Mouse (Mus musculus) cerebellum, adult 2 months (tissue): ENCODE results near the gene Usp46. TPM values are rescaled to one million over a fixed set of nuclear protein-coding genes. Genes with fewer than 3 reads are reported as not detected.
A peak's percentile ranks its signal among the peaks of the same experiment; 100 is the strongest.

Experiments
- DNase-seq, 2 experiments: peaks; one replicate each; pipeline ENCODE4 v3.0.0; 2021
- H3K27ac ChIP-seq: fragments of 200-500 bp; 2 replicates; pipeline ENCODE4 v1.5.1; 2012; ENCODE audit warnings: low read length, control low read depth, inconsistent platforms; ENCODE audit not compliant: insufficient read depth
- H3K27me3 ChIP-seq: fragments of 200-500 bp; 2 replicates; pipeline ENCODE4 v1.6.1; 2012; ENCODE audit warnings: inconsistent platforms, mild to moderate bottlenecking, low read length, moderate library complexity; ENCODE audit not compliant: control insufficient read depth, insufficient read depth
- H3K4me1 ChIP-seq: fragments of 200-500 bp; 2 replicates; pipeline ENCODE4 v1.6.1; 2011; ENCODE audit warnings: low read length; ENCODE audit not compliant: control insufficient read depth, insufficient read depth
- H3K4me3 ChIP-seq: fragments of 200-500 bp; replicated peaks from 2 replicates; pipeline ENCODE3; 2011; ENCODE audit warnings: mild to moderate bottlenecking, low read depth, low read length, control low read depth; ENCODE audit not compliant: insufficient read depth
- CTCF ChIP-seq: fragments of 200-500 bp; IDR thresholded peaks from 2 replicates; pipeline ENCODE4 v1.5.1; 2011; ENCODE audit warnings: low read depth, mild to moderate bottlenecking, control low read depth, low read length, moderate library complexity, borderline replicate concordance; ENCODE audit not compliant: insufficient read depth
- POLR2A ChIP-seq: fragments of 200-500 bp; IDR thresholded peaks from 2 replicates; pipeline ENCODE4 v1.6.1; 2011; ENCODE audit warnings: low read length, control low read depth, borderline replicate concordance; ENCODE audit not compliant: insufficient read depth
- WGBS: fragments of 180-500 bp; shearing (Covaris S2); methylation state at CpG from one replicate; pipeline ENCODE4 v1.1.7; 2018; 5-methylcytosine and 5-hydroxymethylcytosine counted together
- polyA plus RNA-seq: library from polyadenylated mRNA; depleted of rRNA; stranded (reverse); fragments of >200 nt; gene quantifications from 2 replicates; pipeline ENCODE4 v1.2.3, GENCODE M21; 2012

Gene Usp46
- polyA plus RNA-seq, 1 experiment, result 61.4 TPM

DNA sequence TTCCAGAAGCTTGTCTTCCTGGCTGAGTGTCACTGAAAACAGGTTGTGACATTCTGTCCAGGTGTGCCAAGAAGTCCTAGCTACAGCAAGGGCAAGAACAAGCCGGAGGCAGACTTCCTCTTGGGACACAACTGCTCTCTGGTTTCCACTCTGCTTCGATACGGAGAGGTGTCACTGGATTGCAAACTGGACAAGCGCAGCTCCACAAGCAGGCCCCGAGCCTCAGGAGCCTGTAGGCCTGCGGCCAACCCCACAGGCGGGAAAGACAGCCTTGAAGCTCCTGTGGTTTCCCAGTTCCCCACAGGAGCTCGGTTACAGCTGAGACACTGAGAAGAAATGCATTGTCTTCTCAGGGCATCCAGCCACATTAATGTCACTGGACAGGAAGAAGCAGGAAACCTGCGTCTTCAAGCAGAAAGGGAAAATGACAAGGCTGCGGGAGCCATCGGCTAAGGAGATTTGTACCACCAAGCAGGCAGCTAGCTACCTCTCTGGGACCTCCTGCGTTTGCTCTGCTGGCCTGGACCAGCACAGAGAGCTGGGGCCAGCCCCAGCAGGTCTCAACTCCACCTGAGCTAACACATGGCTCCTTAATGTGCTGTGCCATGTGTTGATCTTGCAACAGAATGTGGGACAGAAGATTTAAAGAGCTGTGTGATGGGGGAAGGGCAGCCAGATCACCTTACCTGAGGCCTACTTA lies 1.7 kb downstream of the Usp46 start:
- H3K27ac ChIP-seq, result peak overlapping the region; percentile 89
- WGBS, result 7% methylated on average over 12 of the region's 12 CpGs

DNA sequence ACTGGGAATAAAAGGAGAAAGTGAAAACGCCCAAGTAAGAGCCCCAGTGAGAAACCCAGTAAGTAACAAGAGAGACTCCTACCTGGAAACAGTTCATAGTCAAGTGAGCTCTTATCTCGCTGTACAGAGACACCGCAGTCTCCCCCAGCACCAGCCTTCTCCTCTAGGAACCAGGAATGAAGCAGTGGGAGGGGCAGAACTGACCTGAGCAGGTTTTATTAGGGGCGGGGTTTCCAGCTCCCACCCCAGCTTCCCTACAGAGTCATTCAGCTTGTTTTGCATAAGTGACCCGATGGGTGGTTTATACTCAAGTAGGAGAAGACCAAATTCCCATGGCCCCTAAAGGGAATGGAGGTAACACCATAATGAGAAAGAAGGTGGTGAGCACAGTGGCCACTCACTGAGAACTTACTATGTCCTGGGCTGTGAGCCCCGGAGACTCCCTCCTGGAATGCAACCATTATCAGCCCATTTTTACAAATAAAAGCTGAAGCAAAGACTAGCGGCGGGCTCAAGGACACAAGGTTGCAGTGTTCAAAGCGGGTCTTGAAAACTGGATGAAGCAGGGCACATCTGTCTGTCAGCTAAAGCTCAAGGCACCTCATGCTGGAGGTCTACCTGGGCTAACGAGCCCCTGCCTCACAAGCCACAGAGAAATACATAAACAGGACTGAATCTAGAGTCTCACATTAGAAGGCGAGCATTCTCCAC lies 2.5 kb downstream of the Usp46 start:
- TF ChIP-seq POLR2A, result no peak
- no peak for TF ChIP-seq CTCF
- peaks cover 23% of the 10 kb centered on the region for H3K4me1 ChIP-seq
- peak in 1 of 2 experiments; percentile 46 for DNase-seq
- peak overlapping the region; percentile 63 for H3K27ac ChIP-seq
- H3K4me3 ChIP-seq, result peak overlapping the region; percentile 92
- H3K27me3 ChIP-seq, result no peaks in the 10 kb centered on the region
- 21% methylated on average over 11 of the region's 11 CpGs for WGBS

More for the DNA sequence above, 1.7 kb downstream of the Usp46 start:
- Histone ChIP-seq H3K27me3 (no peaks in the 10 kb centered on the region), H3K4me1 (peaks cover 23% of the 10 kb centered on the region), H3K4me3 (peak overlapping the region; percentile 92)
- TF ChIP-seq POLR2A, result no peak
- no peak for TF ChIP-seq CTCF
- DNase-seq, result peak; percentile 79 to 82

DNA sequence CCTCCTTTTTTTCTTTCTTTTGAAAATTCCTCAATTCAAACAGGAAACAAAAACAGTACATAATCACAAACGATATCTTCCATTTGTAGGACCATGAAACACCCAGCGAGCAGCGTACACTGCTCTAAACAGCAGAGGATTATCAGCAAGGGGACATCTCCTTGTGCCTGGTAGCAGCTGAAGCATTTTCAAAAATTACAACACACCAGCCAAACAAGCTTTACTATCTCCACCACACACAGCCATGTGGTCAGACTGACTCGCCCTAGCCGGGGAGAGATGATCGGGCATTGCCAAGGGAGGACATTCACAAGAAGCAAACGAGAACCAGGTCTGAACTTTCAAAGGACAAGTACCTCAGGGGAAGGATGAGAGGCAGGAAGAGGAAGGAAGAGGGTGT lies 3.4 kb downstream of the Usp46 start:
- 19% methylated on average over 7 of the region's 7 CpGs for WGBS
- H3K27me3 ChIP-seq, result no peaks in the 10 kb centered on the region
- peak overlapping the region; percentile 41 for H3K4me3 ChIP-seq
- TF ChIP-seq POLR2A, result no peak
- TF ChIP-seq CTCF, result no peak
- DNase-seq, result peak; percentile 48 to 49
- H3K27ac ChIP-seq, result peak overlapping the region; percentile 18; the same call in 1 of the 2 replicates
- H3K4me1 ChIP-seq, result peaks cover 28% of the 10 kb centered on the region

DNA sequence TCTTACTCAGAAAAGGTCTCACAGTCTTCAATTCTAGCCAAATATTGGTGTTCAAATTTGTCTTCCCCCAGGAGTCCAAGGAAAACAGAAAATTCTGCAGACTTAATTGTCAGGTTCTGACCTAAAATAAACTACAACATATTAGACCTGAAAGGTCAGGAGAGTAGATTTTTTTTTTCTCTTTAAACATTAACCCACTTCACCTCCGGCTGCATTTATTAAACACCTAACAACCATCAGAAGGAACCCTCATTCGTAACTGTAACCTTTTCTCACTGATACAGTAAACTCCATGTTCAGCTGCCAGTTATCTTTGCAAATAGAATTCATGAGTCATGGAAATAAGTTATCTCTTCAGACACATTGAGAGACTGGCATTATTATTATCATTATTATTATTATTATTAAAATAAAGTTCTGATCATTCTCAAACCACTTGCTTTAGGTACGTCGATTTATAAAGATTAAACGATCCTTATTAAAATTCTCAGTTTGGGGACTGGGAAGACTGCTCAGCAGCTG lies 4.9 kb downstream of the Usp46 start:
- Histone ChIP-seq H3K4me3 (no peak overlapping the region), H3K27ac (no peak overlapping the region)
- no peak for TF ChIP-seq CTCF
- TF ChIP-seq POLR2A, result no peak

DNA sequence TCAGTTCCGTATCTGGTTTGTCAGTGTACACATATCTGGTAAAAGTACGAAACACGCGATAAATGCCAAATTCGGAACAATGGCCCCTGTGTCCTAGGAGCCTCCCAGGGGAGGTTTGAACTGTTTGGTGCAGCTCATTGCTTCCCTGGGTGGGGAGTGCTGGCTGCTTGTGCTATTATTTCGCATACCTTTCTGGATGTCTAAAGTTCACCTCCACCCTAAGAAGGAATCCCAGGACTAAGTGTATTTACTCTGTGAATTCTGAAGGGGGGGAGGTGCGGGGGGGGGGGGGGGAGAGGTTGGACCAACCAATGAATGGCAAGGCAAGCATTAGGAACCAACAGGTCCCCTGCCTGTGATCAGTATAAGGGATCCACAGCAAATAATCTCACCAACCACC lies 6.0 kb downstream of the Usp46 start:
- Histone ChIP-seq H3K4me1 (peaks cover 37% of the 10 kb centered on the region), H3K4me3 (no peak overlapping the region), H3K27ac (no peak overlapping the region), H3K27me3 (no peaks in the 10 kb centered on the region)
- WGBS, result 68% methylated on average over 7 of the region's 7 CpGs
- no peak for DNase-seq
- TF ChIP-seq CTCF (no peak), POLR2A (no peak)

More for the DNA sequence above, 4.9 kb downstream of the Usp46 start:
- peaks cover 34% of the 10 kb centered on the region for H3K4me1 ChIP-seq
- no peak for DNase-seq
- no peaks in the 10 kb centered on the region for H3K27me3 ChIP-seq
- WGBS, result 80% methylated on average over 5 of the region's 5 CpGs

DNA sequence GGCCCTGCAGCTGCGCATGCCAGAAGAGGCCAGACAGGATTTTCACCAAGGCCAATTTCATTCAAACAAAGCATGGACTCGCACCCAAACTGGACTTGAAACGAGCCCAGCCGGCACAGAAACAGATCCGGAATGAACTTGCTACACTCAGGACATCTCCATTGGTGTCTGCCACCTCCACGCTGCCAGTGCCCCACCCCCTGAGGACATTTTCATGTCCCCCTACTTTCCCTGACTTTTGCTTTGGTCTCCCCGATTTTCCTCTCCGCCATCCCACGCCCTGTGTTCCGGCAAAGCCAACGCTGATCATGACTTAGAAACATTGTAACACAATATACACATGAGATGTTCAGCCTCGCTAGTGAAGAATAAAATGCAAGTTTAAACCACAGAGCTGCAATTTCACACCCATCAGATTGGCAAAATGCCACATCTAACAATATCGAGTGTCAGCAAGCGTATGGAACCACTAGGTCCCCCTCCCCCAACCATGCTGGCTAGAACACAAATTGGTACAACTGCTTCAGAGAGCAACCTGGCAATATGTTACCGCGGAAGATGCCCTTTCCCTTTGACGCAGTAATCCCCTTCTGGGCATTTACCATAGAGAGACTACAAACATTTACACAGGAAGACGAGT lies 6.7 kb downstream of the Usp46 start:
- WGBS, result 12% methylated on average over 18 of the region's 18 CpGs
- peak; percentile 56 to 70 for DNase-seq
- no peak for TF ChIP-seq CTCF
- no peak for TF ChIP-seq POLR2A
- H3K27me3 ChIP-seq, result no peaks in the 10 kb centered on the region
- H3K27ac ChIP-seq, result 0 out of 2 replicates have a peak overlapping the region, but pooled peaks have one; percentile 2
- peak overlapping the region; percentile 8 for H3K4me3 ChIP-seq
- H3K4me1 ChIP-seq, result peaks cover 37% of the 10 kb centered on the region

DNA sequence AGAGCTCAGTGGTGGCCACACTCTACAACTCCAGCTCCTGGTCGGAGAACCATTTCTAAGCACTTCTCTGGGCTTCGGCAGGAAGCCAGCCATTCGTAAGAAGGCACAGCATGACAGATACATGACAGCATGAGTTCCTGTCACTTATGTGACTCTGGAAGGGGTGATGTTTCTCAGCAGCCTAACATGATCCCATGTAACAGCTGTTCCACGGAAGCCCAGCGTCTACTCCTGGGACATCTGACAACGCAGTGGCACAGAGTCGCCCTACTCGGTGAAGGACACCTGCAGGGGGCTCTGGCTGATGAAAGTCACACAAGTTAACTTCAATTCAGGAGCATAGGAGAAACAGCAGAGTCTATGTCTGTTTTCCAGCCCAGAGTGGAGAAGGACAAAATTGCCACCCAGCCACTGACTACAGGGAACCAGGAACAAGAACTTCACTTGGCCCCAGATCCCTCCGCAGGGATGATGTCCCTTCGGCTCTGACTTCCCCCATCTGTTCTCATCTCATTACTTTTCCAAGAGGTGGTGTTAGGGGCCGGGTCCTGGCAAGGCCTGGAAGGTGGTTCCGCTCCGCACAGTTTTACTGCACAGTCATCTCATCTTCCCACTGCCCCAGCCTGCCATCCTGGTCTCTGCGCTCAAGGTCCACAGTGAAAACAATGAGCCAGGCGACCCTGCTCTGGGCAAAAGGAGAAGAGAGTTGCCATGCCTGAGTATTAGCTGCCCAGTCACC lies 15.9 kb downstream of the Usp46 start:
- WGBS, result 17% methylated on average over 15 of the region's 15 CpGs
- DNase-seq, result peak in 1 of 2 experiments; percentile 47
- TF ChIP-seq CTCF, result no peak
- TF ChIP-seq POLR2A, result no peak
- Histone ChIP-seq H3K27ac (no peak overlapping the region), H3K4me1 (peaks cover 36% of the 10 kb centered on the region), H3K4me3 (no peak overlapping the region), H3K27me3 (no peaks in the 10 kb centered on the region)
